Mouse (Mus musculus): ENCODE results near the gene Anxa6. TPM values are rescaled to one million over a fixed set of nuclear protein-coding genes. Genes with fewer than 3 reads are reported as not detected.
"Not testable (repeated sequence)": the region's sequence is repeated elsewhere in the genome, so short reads cannot be mapped to it uniquely, and the experiment has no call there.

The Anxa6 gene
- polyA plus RNA-seq, 1 experiment from 2014 or later, result 38.3 TPM

DNA sequence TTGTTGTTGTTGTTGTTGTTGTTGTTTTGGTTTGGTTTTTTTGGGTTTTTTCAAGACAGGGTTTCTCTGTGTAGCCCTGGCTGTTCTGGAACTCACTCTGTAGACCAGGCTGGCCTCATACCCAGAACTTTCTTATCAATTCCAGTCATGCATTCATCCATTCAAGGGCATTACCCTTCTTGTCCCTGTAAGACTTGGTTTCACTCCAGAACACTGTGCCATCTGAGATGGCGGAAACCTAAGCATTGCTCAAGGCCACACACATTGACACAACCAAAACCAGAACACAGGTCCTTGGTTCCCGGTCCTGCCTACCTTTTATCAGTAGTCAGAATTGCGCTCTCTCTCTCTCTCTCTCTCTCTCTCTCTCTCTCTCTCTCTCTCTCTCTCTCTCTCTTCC, 75.5 kb downstream of the Anxa6 start:
- not testable (repeated sequence) for H3K4me2 ChIP-seq (ENCODE audit: low read length); H3K27me3 ChIP-seq (ENCODE audit: control insufficient read depth, insufficient read depth, low read length); H3K36me3 ChIP-seq (ENCODE audit: control insufficient read depth, insufficient read depth, low read length); H3K9me3 ChIP-seq (ENCODE audit: control insufficient read depth, low read length); DNase-seq; H3K27ac ChIP-seq (replicated peaks; ENCODE audit: low read depth, low read length); H3K4me3 ChIP-seq (replicated peaks; ENCODE audit: low read depth, low read length); H3K4me1 ChIP-seq (ENCODE audit: control insufficient read depth, insufficient read depth, low read length); H3K9ac ChIP-seq (replicated peaks; ENCODE audit: low read length); ATAC-seq (ENCODE audit: low FRiP score, low TSS enrichment)
- 93% methylated on average over 3 of the region's 3 CpGs for WGBS

DNA sequence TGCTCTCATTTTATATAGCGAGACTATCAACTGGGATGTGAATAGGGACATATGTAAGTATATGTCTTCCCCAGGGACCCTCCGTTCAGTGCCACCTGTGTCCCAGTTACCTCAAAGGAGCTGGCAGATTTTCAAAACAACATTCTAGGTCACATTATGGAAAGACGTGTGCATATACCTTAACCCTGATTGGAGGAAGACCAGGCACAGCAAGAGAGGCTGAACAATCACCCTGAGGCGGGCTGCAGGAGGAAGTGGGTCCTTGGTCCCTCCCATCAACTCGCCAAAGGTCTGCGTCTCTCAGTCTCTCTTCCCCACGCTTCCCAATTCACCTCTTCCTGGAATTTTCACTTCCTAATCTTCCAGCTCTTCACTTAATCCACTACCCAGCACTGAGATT, 76.3 kb downstream of the Anxa6 start:
- WGBS, result 73% methylated on average over 7 of the region's 7 CpGs
- no peak for ATAC-seq (ENCODE audit: low FRiP score, low TSS enrichment)
- H3K27ac ChIP-seq (replicated peaks; ENCODE audit: low read depth, low read length), result no peak overlapping the region
- no peaks in the 10 kb centered on the region for H3K4me1 ChIP-seq (ENCODE audit: control insufficient read depth, insufficient read depth, low read length)
- no peak for DNase-seq
- no peaks in the 10 kb centered on the region for H3K36me3 ChIP-seq (ENCODE audit: control insufficient read depth, insufficient read depth, low read length)
- H3K4me3 ChIP-seq (replicated peaks; ENCODE audit: low read depth, low read length), result no peak overlapping the region
- H3K9ac ChIP-seq (replicated peaks; ENCODE audit: low read length), result no peak overlapping the region
- H3K4me2 ChIP-seq (ENCODE audit: low read length), result no peak overlapping the region
- H3K9me3 ChIP-seq (ENCODE audit: control insufficient read depth, low read length), result no peaks in the 10 kb centered on the region
- no peaks in the 10 kb centered on the region for H3K27me3 ChIP-seq (ENCODE audit: control insufficient read depth, insufficient read depth, low read length)

DNA sequence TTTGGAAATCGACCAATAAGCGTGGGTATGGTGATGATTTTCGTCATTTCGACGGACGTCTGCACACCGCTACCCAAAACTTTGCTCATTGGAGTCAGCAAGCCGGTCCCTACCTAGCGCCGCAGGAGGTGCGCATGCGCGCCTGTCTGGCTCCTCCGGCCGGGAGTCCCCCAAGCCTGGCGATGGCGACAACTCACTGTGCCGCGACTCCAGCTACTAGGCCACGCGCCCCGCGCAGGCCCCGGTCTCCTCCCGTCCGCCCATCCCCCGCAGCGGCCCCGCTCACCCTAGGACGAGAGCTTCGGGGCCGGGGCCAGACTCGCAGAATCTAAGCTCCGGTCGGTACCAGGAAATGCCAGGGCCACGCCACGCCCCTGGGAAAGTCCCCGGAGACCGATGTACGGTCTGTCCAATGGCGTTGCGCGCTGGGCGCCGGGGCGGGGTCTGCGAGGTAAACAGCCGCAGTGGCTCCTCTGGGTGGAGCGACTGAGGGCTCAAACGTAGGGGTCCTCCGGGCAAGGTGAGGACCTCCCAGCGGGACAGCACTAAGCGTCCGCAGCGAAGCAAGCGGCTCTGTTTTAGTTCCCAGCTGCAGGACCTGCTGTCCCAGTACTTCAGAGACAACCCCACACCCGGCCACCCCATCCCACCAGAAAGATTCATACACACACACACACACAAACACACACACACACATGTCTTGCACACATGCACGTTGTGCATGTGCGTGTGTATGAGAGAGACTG, 77.3 kb downstream of the Anxa6 start:
- H3K36me3 ChIP-seq (ENCODE audit: control insufficient read depth, insufficient read depth, low read length), result no peaks in the 10 kb centered on the region
- DNase-seq (peak; percentile 98), ATAC-seq (ENCODE audit: low FRiP score, low TSS enrichment) (peak; percentile 97)
- H3K4me3 ChIP-seq (replicated peaks; ENCODE audit: low read depth, low read length), result peak overlapping the region; percentile 76
- H3K4me2 ChIP-seq (ENCODE audit: low read length), result peak overlapping the region; percentile 63
- WGBS, result 1% methylated on average over 59 of the region's 59 CpGs
- H3K4me1 ChIP-seq (ENCODE audit: control insufficient read depth, insufficient read depth, low read length), result no peaks in the 10 kb centered on the region
- H3K27ac ChIP-seq (replicated peaks; ENCODE audit: low read depth, low read length), result peak overlapping the region; percentile 87
- H3K9ac ChIP-seq (replicated peaks; ENCODE audit: low read length), result peak overlapping the region; percentile 88
- H3K9me3 ChIP-seq (ENCODE audit: control insufficient read depth, low read length), result no peaks in the 10 kb centered on the region
- no peaks in the 10 kb centered on the region for H3K27me3 ChIP-seq (ENCODE audit: control insufficient read depth, insufficient read depth, low read length)

DNA sequence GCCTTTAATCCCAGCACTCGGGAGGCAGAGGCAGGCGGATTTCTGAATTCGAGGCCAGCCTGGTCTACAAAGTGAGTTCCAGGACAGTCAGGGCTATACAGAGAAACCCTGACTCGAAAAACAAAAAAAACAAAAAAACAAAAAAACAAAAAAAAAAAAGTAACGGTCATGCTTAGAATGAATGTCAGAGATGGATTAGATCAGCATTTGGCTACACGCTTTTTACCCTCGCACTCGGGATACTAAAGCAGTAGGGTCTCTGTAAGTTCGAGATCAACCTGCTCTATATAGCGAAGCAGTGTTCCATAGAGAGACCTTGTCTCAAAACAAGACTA, 77.9 kb downstream of the Anxa6 start:
- not testable (repeated sequence) for ATAC-seq (ENCODE audit: low FRiP score, low TSS enrichment); H3K36me3 ChIP-seq (ENCODE audit: control insufficient read depth, insufficient read depth, low read length); H3K9me3 ChIP-seq (ENCODE audit: control insufficient read depth, low read length); H3K27me3 ChIP-seq (ENCODE audit: control insufficient read depth, insufficient read depth, low read length); DNase-seq; H3K4me1 ChIP-seq (ENCODE audit: control insufficient read depth, insufficient read depth, low read length); H3K27ac ChIP-seq (replicated peaks; ENCODE audit: low read depth, low read length)
- 47% methylated on average over 10 of the region's 10 CpGs for WGBS
- peak overlapping the region; percentile 88; the same call in 1 of the 2 replicates for H3K9ac ChIP-seq (replicated peaks; ENCODE audit: low read length)
- H3K4me2 ChIP-seq (ENCODE audit: low read length), result peak overlapping the region; percentile 63
- peak overlapping the region; percentile 76 for H3K4me3 ChIP-seq (replicated peaks; ENCODE audit: low read depth, low read length)

DNA sequence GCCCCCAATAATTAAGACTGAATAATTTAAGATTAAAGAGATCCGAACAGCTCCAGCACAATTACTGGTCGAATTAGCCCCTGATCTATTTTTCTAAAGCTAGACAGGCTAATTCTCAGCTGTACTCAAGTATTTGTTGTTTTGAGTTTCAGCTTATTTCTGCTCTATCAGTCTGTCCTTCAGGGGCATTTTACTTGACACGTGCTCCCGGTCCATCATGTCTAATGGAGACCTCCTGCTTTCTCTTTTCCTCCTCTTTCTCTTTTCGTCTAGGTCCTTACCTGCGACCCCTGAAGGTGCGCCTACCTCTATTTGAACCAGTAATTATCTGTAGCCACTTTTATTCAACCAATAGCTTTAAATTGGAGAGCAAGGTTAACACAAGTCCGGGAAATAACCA, 78.5 kb downstream of the Anxa6 start:
- Histone ChIP-seq H3K9ac (replicated peaks; ENCODE audit: low read length) (no peak overlapping the region), H3K27ac (replicated peaks; ENCODE audit: low read depth, low read length) (no peak overlapping the region), H3K27me3 (ENCODE audit: control insufficient read depth, insufficient read depth, low read length) (no peaks in the 10 kb centered on the region), H3K4me3 (replicated peaks; ENCODE audit: low read depth, low read length) (no peak overlapping the region), H3K4me2 (ENCODE audit: low read length) (no peak overlapping the region), H3K9me3 (ENCODE audit: control insufficient read depth, low read length) (no peaks in the 10 kb centered on the region), H3K36me3 (ENCODE audit: control insufficient read depth, insufficient read depth, low read length) (no peaks in the 10 kb centered on the region), H3K4me1 (ENCODE audit: control insufficient read depth, insufficient read depth, low read length) (no peaks in the 10 kb centered on the region)
- DNase-seq (no peak), ATAC-seq (ENCODE audit: low FRiP score, low TSS enrichment) (no peak)
- WGBS, result 91% methylated on average over 8 of the region's 8 CpGs

DNA sequence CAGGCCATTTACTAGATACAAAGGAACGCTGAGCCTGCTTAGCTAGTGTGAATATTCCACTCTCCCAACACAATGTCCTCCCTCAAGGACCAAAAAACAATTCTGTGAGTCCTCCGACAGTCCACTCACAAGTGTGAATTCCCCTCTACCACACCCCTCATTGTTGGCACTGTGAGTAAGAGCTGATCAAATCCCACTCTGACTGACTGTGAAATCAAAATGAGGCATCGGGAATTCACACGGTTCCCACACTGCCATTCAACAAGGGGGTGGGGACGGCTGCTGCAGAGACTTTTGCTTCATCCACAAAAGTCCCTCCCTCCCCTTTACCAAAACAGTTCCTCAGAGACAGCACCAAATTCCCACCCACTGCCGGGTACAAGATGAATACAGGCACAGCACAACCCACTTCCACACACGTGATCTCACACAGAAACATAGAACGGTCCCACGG, 79.2 kb downstream of the Anxa6 start:
- DNase-seq (peak; percentile 15), ATAC-seq (ENCODE audit: low FRiP score, low TSS enrichment) (no peak)
- 21% methylated on average over 9 of the region's 9 CpGs for WGBS
- Histone ChIP-seq H3K27ac (replicated peaks; ENCODE audit: low read depth, low read length) (no peak overlapping the region), H3K4me3 (replicated peaks; ENCODE audit: low read depth, low read length) (no peak overlapping the region), H3K9ac (replicated peaks; ENCODE audit: low read length) (no peak overlapping the region), H3K27me3 (ENCODE audit: control insufficient read depth, insufficient read depth, low read length) (no peaks in the 10 kb centered on the region), H3K4me1 (ENCODE audit: control insufficient read depth, insufficient read depth, low read length) (no peaks in the 10 kb centered on the region), H3K36me3 (ENCODE audit: control insufficient read depth, insufficient read depth, low read length) (no peaks in the 10 kb centered on the region), H3K4me2 (ENCODE audit: low read length) (peak overlapping the region; percentile 5), H3K9me3 (ENCODE audit: control insufficient read depth, low read length) (no peaks in the 10 kb centered on the region)

DNA sequence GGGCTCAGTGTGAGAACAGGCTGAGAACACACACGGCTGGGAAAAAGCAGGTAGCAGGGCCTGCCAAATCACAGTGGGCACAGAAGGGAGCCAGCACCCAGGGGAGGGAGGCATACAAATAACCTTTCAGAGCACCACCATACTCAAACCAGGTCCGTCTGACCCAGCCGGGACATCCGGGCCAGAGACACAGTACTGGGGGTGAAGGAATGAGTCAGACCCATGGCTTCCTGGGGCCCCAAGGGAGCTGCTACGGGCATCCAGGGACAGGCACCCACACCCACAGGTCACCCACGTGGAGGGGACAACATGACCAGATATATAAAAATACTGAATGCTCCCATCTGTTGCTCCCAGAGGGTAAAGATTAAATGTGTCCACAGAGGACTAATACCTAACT, 80.6 kb downstream of the Anxa6 start:
- Histone ChIP-seq H3K27me3 (ENCODE audit: control insufficient read depth, insufficient read depth, low read length) (no peaks in the 10 kb centered on the region), H3K27ac (replicated peaks; ENCODE audit: low read depth, low read length) (no peak overlapping the region), H3K4me2 (ENCODE audit: low read length) (no peak overlapping the region), H3K4me3 (replicated peaks; ENCODE audit: low read depth, low read length) (no peak overlapping the region), H3K4me1 (ENCODE audit: control insufficient read depth, insufficient read depth, low read length) (no peaks in the 10 kb centered on the region), H3K9ac (replicated peaks; ENCODE audit: low read length) (no peak overlapping the region), H3K9me3 (ENCODE audit: control insufficient read depth, low read length) (no peaks in the 10 kb centered on the region), H3K36me3 (ENCODE audit: control insufficient read depth, insufficient read depth, low read length) (no peaks in the 10 kb centered on the region)
- DNase-seq (no peak), ATAC-seq (ENCODE audit: low FRiP score, low TSS enrichment) (no peak)
- WGBS, result 85% methylated on average over 6 of the region's 6 CpGs

DNA sequence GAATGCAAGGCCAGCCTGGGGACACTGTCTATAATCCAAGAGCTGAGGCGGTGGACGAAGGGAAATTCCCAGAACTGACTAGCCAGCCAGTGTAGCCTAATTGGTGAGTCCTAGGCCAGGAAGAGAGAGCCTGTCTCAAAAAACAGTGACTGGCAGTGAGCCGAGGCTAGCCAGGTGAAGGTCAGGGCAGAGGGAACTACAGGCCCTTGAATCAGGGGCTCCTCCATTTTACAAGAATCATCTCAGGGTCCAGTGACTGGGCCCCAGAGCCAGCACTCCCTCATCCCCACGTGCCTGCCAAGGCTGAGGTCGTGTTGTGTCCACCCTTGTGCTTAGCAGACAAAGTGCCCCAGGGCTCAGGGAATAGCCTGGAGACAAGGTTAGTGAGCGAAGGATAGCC, 82.6 kb downstream of the Anxa6 start:
- ATAC-seq (ENCODE audit: low FRiP score, low TSS enrichment) (no peak), DNase-seq (no peak)
- WGBS, result 84% methylated on average over 6 of the region's 6 CpGs
- no peaks in the 10 kb centered on the region for H3K9me3 ChIP-seq (ENCODE audit: control insufficient read depth, low read length)
- no peaks in the 10 kb centered on the region for H3K4me1 ChIP-seq (ENCODE audit: control insufficient read depth, insufficient read depth, low read length)
- no peak overlapping the region for H3K4me3 ChIP-seq (replicated peaks; ENCODE audit: low read depth, low read length)
- H3K27me3 ChIP-seq (ENCODE audit: control insufficient read depth, insufficient read depth, low read length), result no peaks in the 10 kb centered on the region
- H3K27ac ChIP-seq (replicated peaks; ENCODE audit: low read depth, low read length), result no peak overlapping the region
- H3K36me3 ChIP-seq (ENCODE audit: control insufficient read depth, insufficient read depth, low read length), result no peaks in the 10 kb centered on the region
- no peak overlapping the region for H3K9ac ChIP-seq (replicated peaks; ENCODE audit: low read length)
- no peak overlapping the region for H3K4me2 ChIP-seq (ENCODE audit: low read length)

DNA sequence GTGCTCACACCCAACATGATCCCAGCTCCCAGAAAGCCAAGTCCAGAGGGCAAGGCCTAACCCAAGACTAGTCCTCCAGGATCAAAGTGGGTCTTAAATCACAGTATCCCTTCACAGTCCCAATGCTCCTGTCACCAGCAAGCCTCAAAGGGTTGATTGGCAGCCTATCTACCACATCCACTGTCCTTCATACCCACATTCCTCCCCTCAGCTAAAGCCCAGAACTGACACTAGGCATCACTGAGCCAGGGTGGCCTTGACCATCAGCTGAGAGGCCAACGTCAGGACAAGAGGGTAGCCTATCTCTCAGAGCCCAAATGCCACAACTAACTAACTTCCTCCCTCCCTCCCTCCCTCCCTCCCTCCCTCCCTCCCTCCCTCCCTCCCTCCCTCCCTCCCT, 83.5 kb downstream of the Anxa6 start:
- Histone ChIP-seq H3K4me2 (ENCODE audit: low read length) (no peak overlapping the region), H3K36me3 (ENCODE audit: control insufficient read depth, insufficient read depth, low read length) (no peaks in the 10 kb centered on the region), H3K4me1 (ENCODE audit: control insufficient read depth, insufficient read depth, low read length) (no peaks in the 10 kb centered on the region), H3K9ac (replicated peaks; ENCODE audit: low read length) (no peak overlapping the region), H3K4me3 (replicated peaks; ENCODE audit: low read depth, low read length) (no peak overlapping the region), H3K9me3 (ENCODE audit: control insufficient read depth, low read length) (no peaks in the 10 kb centered on the region), H3K27me3 (ENCODE audit: control insufficient read depth, insufficient read depth, low read length) (no peaks in the 10 kb centered on the region), H3K27ac (replicated peaks; ENCODE audit: low read depth, low read length) (no peak overlapping the region)
- WGBS, result 73% methylated on average over 1 of the region's 1 CpGs
- DNase-seq (no peak), ATAC-seq (ENCODE audit: low FRiP score, low TSS enrichment) (no peak)
